Mouse (Mus musculus) bone marrow, adult 2 months (tissue): ENCODE results near the gene Fto. TPM values are rescaled to one million over a fixed set of nuclear protein-coding genes. Genes with fewer than 3 reads are reported as not detected.

Experiments used
- H3K27ac ChIP-seq: fragments of 200-500 bp; 2 replicates; pipeline ENCODE4 v1.5.1; 2012; ENCODE audit warnings: low read depth, mild to moderate bottlenecking, control low read depth, inconsistent platforms, low read length; ENCODE audit not compliant: control insufficient read depth, poor library complexity, insufficient read depth
- H3K4me1 ChIP-seq: fragments of 200-500 bp; 2 replicates; pipeline ENCODE4 v1.6.1; 2011; ENCODE audit warnings: low read length; ENCODE audit not compliant: control insufficient read depth, insufficient read depth
- H3K4me3 ChIP-seq: fragments of 200-500 bp; replicated peaks from 2 replicates; pipeline ENCODE3; 2011; ENCODE audit warnings: mild to moderate bottlenecking, low read depth, low read length, control low read depth; ENCODE audit not compliant: control insufficient read depth
- CTCF ChIP-seq: fragments of 200-500 bp; IDR thresholded peaks from 2 replicates; pipeline ENCODE4 v1.5.1; 2011; ENCODE audit warnings: low read length, control low read depth; ENCODE audit not compliant: control insufficient read depth, insufficient read depth
- POLR2A ChIP-seq: fragments of 200-500 bp; IDR thresholded peaks from 2 replicates; pipeline ENCODE4 v1.6.1; 2011; ENCODE audit warnings: low read depth, mild to moderate bottlenecking, control low read depth, low read length, borderline replicate concordance; ENCODE audit not compliant: control insufficient read depth
- WGBS: fragments of 180-500 bp; shearing (Covaris S2); methylation state at CpG from one replicate; pipeline ENCODE4 v1.1.7; 2018; 5-methylcytosine and 5-hydroxymethylcytosine counted together
- polyA plus RNA-seq: library from polyadenylated mRNA; stranded (reverse); fragments of >200 nt; gene quantifications from 2 replicates; pipeline ENCODE4 v1.2.4, GENCODE M21; 2011; ENCODE audit warnings: low replicate concordance; ENCODE audit not compliant: missing spikeins, insufficient read depth, insufficient read length

The Fto gene
- polyA plus RNA-seq, 1 experiment, result 11.4 TPM

DNA sequence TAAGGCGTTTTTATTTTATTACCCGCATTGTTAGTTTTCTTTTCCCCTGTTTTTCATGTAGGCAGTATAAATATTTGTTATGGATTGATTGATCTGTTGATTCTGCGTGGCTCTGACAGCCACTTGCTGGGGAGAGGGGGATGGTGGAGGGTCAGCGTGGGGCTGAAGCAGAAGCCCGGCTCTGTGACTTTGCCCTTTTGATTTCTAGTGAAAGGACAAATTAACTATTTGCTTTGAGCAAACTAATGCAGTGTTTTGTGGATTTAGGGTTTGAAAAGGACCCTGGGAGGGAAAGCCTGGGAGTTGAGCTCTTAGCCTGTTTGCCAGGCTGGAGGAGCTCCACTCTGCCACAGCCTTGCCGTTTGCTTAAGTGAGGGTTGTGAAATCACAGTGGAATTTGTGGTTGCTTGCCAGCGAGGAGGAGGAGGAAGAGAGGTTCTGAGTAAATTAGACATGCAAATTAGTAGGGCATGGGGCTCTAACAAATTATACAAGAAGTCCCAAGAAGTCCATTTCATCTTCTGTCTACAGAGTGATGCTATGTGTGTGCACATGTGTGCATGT is 68.3 kb downstream of the Fto start:
- TF ChIP-seq POLR2A, result no peak
- no peak for TF ChIP-seq CTCF
- Histone ChIP-seq H3K27ac (no peak overlapping the region), H3K4me1 (no peaks in the 10 kb centered on the region), H3K4me3 (no peak overlapping the region)
- WGBS, result 47% methylated on average over 7 of the region's 7 CpGs

DNA sequence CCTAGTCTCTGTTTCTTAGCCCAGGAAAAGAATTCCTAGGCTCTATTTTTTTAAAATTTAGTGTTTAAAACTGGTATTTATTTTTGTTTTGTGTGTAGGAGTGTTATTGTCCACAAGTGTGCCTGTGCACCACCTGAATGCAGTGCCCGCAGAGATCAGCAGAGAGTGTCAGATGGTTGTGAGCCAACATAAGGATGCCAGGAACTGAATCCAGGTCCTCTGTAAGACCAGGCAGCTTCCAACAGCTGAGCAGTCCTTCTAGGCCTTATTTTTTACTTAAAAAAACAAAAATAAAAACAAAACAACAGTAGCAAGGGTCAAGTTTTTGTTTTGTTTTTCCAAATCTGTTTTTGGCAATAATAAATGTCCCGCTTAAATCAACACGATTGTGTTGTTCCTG is 69.9 kb downstream of the Fto start:
- Histone ChIP-seq H3K27ac (no peak overlapping the region), H3K4me3 (no peak overlapping the region), H3K4me1 (no peaks in the 10 kb centered on the region)
- 77% methylated on average over 3 of the region's 3 CpGs for WGBS
- TF ChIP-seq CTCF, result no peak
- TF ChIP-seq POLR2A, result no peak

DNA sequence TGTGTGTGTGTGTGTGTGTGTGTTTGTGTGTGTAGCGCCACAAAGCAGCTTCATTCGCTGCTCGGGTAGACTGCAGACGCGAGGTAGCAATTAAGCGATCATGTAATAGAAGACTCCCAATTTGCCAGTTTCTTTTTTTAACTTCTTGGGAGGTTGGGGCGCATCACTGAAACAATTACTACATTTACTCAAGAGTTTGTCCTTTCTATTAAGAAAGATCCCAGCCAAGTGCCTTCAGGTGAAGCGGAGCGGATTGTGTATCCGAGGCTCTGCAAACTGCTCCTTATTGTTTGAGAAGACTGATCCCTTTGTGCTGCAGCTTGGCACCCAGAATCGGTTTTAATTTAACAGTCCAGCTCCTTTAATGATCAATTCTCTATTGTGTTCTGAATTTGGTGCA is 70.5 kb downstream of the Fto start:
- 77% methylated on average over 11 of the region's 11 CpGs for WGBS
- no peak overlapping the region for H3K4me3 ChIP-seq
- TF ChIP-seq CTCF (no peak), POLR2A (no peak)
- no peak overlapping the region for H3K27ac ChIP-seq
- no peaks in the 10 kb centered on the region for H3K4me1 ChIP-seq

DNA sequence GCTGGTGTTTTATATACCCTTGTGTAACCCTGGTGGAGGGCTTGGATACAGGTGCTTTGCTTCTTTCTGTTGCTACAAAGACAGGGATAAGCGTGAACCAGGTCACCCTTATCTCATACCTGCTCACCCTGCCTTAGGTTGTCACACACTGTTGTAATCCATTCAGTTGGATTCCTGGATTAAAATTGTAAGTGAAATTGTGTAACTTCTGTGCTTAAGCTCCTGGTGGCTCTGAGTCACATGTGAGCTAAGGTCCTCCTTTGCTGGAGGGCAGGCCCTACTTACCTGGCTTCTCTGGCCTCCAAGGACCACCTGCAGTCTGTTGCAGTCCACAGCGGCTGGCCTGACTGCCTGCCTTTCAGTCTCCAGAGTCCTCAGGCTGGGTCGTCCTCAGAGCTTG is 71.1 kb downstream of the Fto start:
- 80% methylated on average over 3 of the region's 3 CpGs for WGBS
- TF ChIP-seq POLR2A (no peak), CTCF (no peak)
- Histone ChIP-seq H3K27ac (no peak overlapping the region), H3K4me3 (no peak overlapping the region), H3K4me1 (no peaks in the 10 kb centered on the region)

DNA sequence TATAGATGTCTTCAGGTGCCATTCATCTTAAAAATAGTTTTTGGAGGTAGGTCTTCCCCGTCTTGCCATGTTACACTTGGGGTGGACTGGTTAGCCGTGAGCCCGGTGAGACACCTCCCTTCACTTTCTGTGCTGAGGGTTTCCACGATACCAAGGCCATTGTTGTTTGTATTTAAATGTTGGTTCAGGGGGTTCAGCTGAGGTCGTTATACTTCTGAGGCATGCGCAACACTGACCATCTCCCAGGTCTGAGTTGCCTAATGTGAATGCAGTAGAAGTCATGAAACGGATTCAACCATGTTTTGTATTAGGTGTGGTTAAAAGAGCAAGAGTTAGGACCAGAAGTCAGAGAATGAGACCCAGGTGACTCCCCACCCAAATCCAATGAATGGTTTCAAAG is 72.5 kb downstream of the Fto start:
- Histone ChIP-seq H3K4me1 (no peaks in the 10 kb centered on the region), H3K27ac (no peak overlapping the region), H3K4me3 (no peak overlapping the region)
- WGBS, result 83% methylated on average over 7 of the region's 7 CpGs
- TF ChIP-seq CTCF (no peak), POLR2A (no peak)

DNA sequence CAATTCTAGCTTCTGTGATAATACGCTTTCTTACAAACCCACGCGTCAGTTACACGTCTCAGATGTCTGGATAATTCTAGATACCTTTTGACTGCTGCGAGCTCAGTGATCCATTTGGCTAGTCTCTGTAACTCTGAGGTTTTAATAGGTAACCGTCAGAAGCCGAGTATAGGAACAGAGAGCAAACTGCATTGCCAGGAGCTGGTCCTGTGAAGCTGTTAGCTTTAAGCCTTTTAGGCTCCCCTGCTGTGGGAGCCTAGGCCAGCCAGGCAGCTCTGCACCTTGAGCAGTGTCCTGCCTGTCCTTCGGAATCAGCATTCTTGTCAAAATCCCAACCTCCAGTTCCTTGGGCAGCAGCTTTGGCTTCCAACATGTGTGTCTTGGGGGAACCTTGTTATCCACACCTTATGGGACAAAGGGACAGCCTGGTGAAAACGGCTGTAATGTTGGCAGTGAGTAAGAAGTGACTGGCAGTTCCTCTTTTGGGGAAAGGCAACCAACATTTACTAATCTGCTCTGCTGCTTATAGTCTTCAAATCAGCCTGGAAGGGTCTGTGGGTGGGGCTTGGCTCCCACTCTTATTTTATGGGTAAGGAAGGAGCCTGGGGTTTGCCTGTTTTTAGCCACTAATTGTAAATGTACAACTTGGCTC is 77.2 kb downstream of the Fto start:
- WGBS, result 48% methylated on average over 9 of the region's 9 CpGs
- no peak overlapping the region for H3K4me3 ChIP-seq
- H3K4me1 ChIP-seq, result no peaks in the 10 kb centered on the region
- no peak overlapping the region for H3K27ac ChIP-seq
- TF ChIP-seq CTCF (no peak), POLR2A (no peak)

DNA sequence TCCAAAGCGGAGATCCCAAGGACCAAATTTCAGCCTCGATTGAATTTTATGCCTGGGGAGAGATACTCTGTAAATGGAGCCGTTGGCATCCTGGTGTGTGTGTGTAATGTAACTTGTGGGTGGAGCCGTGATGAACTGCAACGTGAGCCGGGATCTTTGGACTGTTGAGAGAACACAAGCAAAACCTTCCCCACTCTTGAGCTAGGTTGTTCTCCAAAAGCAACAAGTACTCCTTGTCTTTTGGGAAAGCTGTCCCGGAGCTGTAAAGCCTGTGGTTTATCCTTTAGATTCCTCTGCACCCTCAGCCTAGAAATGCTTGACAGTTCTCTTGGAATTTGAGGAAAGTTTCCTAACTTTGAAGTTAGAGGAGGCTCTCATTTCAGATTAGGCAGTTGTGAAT is 78.9 kb downstream of the Fto start:
- no peak for TF ChIP-seq POLR2A
- no peak for TF ChIP-seq CTCF
- 79% methylated on average over 7 of the region's 7 CpGs for WGBS

DNA sequence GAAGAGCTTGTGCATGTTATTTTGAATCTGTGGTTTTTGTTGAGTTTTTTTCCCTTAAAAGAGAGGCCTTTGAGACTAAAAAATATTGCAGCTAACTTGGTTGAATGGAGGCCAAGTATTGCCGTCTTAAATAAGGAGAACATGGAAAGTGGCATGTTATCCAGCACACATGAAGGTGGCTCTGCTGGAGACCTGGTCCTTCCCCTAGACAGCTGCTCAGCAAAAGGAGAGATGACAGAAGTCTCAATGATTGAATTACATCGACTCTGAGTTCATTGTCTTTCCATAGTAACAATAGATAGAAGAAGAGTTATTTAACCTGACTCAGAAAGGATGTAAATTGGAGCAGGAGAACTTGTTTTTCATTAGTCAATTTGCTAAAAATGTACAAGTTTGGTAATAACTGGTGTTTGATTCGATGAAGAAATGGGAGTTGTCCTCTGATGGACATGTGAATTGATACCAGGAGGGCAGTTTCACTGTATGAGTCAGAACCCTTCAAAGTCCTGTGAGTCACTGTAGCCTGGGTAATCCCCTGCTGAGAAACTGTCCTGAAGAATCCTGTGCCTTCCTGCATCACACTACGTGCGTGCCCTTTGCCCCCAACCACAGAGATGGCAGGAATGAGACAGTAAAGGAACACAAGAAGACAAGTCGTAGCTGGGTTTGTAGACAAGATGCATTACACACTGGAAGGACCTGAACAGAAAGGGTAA is 82.2 kb downstream of the Fto start:
- no peaks in the 10 kb centered on the region for H3K4me1 ChIP-seq
- H3K4me3 ChIP-seq, result no peak overlapping the region
- H3K27ac ChIP-seq, result no peak overlapping the region
- 65% methylated on average over 6 of the region's 6 CpGs for WGBS
- TF ChIP-seq CTCF (no peak), POLR2A (no peak)

More for the DNA sequence above, 78.9 kb downstream of the Fto start:
- Histone ChIP-seq H3K4me3 (no peak overlapping the region), H3K4me1 (no peaks in the 10 kb centered on the region), H3K27ac (no peak overlapping the region)

DNA sequence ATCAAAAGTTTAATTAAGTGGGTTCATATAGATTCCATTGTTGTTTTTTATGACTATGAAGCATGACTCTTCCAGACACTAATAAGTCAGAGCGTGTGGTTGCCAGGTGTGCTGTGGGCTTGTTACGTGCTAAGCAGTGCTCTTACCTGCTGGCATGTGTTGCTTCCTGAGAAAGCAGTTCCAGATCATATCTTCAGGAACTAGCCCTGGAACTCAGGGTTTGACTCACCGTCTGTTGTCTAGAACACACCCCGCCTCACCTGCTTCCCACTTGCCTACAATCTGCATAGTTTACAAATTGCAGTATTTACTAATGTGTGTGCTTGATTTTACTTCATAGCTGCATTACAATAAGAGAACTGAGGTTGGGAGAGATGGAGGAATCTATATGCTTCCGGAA is 84.7 kb downstream of the Fto start:
- Histone ChIP-seq H3K4me1 (no peaks in the 10 kb centered on the region; the same call in 1 of the 2 replicates), H3K4me3 (no peak overlapping the region), H3K27ac (no peak overlapping the region)
- 84% methylated on average over 5 of the region's 5 CpGs for WGBS
- TF ChIP-seq POLR2A (no peak), CTCF (no peak)
